Mouse (Mus musculus) R1 (cell line): ENCODE data around the gene Emg1.
"Not testable (repeated sequence)": the region's sequence is repeated elsewhere in the genome, so short reads cannot be mapped to it uniquely, and the experiment has no call there.

Experiments
- DNase-seq: peaks from one replicate; pipeline ENCODE4 v3.0.0-alpha.2; 2018; ENCODE audit warnings: low read depth, low spot score

Emg1 gene

DNA sequence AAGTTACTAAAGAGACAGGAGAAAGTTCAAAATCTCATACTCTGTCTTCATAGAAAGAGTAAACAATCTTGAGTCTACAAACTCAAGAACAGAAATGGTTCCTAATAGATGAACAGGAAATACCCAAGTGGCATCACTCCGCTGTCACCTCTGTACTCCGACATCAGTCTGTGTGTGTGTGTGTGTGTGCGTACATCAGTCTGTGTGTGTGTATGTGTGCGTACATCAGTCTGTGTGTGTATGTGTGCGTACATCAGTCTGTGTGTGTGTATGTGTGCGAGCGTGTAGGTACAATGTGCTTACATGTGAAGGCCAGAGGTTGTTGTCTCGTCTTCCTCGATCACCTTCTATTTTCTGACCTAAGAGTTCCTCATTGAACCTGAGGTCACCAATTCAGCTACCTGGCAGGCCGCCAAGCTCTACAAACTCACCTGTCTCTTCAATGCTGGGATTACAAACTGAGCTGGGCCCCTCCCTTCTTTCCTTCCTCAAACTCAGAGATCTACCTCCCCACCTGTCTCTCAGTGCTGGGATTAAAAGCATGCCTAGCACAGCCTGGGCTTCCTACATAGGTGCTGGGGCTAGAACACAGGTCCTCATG lies 3.6 kb downstream of the Emg1 start:
- DNase-seq: no peak

GRCm38 (mm10) chr6:124706061-124706627 lies 5.8 kb downstream of the Emg1 start:
- DNase-seq: no peak

- no peak for DNase-seq
Measured at GRCm38 (mm10) chr6:124704417-124704816, 7.6 kb downstream of the Emg1 start.

- no peak for DNase-seq
Measured at GRCm38 (mm10) chr6:124703789-124704188, 8.2 kb downstream of the Emg1 start.

GRCm38 (mm10) chr6:124702784-124703103 lies 9.2 kb downstream of the Emg1 start:
- peak; percentile 91 for DNase-seq

GRCm38 (mm10) chr6:124702102-124702783 lies 9.7 kb downstream of the Emg1 start:
- DNase-seq: peak; percentile 48

GRCm38 (mm10) chr6:124701338-124701737 lies 10.6 kb downstream of the Emg1 start:
- no peak for DNase-seq

DNA sequence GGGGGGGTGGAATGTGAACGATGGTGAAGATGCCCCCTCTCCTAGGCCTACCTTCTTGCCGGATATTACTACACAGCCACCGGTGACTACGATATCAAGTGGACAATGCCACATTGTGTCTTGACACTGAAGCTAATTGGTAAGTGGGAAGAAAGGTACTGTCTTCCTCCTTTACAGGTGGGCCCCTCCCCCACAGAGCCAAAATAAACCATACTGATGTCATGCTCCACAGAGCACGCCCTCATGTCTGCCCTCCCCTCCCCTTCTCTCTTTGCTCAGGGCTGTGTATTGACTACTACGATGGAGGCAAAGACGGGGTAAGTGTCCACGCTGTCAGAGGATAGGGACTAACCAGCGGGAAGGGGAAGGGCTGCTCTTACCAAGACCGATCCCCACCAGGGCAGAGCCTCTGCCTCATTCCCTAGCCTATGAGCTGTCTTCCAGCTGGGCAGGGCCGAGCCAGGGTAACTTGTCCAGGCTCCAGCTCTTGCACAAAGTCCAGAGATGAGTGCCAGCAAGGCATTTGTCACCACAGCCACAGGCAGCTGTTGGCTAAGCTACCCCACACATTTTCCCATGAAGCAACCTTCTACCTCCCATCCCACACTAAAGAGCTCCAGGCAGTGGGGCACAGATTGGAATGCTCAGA lies 11.9 kb downstream of the Emg1 start:
- DNase-seq: no peak

- no peak for DNase-seq
Measured at GRCm38 (mm10) chr6:124699366-124699765, 12.6 kb downstream of the Emg1 start.

GRCm38 (mm10) chr6:124698751-124699150 lies 13.2 kb downstream of the Emg1 start:
- DNase-seq: no peak

DNA sequence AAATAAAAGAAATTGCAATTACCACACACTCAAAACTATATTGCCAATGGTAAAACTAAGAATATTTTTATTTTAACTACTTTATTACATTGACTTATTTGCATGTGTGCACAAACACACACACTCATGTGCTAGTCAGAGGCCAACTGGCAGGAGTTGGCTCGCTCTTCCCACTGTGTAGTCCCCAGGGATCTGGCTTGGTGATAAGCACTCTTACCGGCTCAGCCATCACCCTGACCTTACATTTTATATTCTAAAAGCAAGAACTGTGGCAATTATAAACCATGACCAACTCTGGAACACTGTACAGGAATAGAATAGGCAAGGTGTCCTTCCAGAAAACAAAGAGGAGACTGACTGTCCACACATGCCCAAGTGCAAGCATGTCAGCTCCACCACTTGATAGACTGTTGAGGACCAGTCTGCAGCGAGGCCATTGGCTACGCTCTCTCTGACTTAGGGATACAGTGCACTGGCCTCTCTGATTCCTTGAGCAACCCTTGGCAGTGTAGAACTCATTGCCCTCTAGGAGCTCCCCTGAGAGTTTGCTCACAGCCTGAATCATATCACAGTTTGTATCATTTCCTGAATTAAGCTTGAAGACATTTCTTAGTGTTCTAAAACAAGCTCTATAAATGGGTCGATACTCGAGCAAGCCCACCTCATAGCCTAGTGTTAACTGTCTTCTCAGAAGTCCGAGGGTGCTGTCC lies 15.4 kb downstream of the Emg1 start:
- DNase-seq: no peak

DNA sequence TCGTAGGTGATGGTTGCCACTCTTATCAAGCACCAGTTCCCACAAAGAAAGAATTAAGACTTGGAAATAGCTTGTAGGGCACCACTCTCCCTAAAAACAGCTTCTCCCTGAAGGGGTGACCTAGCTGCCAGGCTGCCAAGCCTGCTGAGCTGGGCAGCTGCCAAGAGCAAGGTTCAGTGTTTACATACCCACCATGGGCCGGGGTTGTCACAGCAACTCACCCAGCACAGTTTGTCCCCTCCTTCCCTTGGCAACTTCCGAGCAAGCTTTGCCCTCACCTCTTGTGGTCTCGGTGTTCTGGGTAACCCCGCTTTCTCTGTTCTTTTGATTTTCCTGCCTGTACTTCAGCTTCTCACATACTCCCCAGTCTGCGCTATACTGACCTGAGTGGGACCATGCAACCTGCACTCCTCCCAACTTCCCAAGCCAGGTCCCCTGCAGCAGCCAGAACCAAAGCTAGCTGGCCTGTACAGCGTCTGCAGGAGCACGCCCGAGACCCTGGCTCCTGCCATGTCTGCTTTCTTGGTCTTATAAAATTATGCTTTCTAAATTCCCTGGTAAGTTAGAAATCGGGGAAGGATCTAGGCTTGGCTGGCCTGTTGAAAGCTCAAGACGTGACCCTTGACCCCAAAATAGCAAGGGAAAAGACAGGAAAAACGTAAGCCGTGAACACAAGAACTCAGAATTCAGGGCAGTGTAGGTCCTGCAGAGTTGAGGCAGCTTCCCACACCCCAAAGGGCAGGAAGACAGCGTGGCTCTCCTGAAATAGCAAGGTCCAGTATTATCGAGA lies 17.6 kb downstream of the Emg1 start:
- DNase-seq: no peak

GRCm38 (mm10) chr6:124693243-124693981 lies 18.6 kb downstream of the Emg1 start:
- DNase-seq: no peak

DNA sequence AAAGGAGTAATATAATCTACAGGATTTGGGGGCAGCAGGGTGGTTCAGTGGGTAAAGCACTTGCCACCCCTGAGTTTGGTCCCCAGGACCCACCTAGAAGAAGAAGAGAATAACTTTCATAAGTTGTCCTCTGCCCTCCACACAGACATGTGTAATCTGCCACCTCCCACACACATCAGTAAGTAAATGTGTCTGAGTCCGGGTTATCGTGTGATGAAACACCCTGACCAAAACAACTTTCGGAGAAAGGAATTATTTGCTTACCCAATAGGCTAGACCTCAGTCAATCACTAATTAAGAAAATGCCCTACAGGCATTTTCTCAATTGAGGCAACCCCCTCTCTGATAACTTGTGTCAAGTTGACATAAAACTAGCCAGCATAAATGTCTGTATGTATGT lies 21.5 kb downstream of the Emg1 start:
- DNase-seq: no peak

- DNase-seq: no peak
Measured at GRCm38 (mm10) chr6:124689011-124689410, 23.0 kb downstream of the Emg1 start.

DNA sequence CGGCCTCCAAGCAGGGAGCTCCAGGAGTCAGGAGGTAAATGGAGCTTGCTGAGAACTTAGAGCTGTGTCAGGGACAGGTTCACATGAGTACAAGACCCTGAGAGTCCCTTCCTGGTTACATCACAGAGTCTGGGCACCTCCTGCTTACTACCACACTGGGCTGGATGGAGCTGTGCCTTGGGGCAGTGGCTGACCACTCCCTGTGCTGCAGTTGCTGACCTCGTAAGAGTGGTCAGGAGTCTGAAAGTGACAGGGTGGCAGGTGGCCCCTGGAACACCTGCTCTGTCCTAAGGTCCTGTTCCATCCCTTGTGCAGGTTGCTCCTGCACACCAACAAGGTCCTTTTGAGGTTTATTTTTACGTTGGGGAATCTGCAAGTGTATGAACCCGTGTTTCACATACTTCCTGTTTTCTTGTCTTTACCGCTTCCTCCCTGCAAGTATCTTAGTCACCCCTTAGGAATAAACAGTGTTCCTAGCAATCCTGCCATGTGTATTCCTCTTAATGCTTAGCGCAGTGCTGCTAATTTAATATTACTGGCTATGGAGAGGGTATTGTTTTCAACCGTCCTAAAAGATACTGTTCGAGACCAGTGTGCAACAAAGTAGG lies 23.7 kb downstream of the Emg1 start:
- no peak for DNase-seq

DNA sequence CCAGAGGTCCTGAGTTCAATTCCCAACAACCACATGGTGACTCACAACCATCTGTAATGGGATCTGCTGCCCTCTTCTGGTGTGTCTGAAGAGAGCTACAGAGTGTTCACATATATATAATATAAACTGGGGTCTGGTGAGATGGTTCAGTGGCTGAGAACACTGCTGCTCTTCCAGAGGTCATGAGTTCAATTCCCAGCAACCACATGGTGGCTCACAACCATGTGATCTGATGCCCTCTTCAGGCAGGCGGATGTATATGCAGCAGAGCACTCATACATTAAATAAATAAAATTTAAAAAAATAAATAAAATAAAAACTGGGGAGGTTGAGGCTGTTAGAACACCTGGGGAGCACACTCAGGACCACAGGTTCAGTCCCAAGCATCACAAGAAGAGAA lies 25.3 kb downstream of the Emg1 start:
- not testable (repeated sequence) for DNase-seq

DNA sequence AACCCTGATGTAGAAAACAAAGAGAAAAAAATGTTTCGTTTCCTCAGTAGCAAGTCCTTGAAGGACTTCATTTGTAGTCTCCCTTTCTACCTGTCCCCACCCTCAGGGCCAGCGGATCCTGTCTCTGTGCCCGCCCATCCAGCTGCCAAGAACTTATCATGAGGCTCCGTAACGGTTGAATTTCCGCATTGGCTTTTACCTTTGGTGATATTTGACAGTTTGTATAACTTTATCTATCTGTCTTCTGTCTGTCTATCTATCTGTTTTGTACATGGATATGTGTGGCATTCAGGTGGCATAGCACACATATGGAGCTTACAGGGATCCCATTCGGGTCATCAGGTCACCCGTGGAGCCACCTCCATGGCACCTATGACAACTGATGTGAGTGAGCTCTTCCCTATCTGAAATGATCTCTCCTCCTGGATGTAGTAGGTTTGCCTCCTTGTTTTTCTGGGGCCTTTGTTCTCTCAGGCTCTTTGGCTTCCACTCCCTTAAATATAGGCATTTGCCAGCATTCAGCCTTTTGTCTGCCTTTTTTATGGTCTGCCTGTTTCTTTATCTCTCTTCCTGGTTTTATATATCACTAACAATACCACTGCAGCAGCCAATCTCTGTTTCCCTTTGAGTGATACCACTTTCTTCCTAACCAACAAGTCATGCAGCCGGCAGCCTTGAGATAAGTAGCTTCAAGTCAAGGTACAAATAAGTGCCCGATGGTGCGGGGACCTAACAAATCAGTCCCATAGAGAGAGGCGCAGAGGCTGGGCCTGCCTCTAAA lies 26.2 kb downstream of the Emg1 start:
- DNase-seq: no peak

DNA sequence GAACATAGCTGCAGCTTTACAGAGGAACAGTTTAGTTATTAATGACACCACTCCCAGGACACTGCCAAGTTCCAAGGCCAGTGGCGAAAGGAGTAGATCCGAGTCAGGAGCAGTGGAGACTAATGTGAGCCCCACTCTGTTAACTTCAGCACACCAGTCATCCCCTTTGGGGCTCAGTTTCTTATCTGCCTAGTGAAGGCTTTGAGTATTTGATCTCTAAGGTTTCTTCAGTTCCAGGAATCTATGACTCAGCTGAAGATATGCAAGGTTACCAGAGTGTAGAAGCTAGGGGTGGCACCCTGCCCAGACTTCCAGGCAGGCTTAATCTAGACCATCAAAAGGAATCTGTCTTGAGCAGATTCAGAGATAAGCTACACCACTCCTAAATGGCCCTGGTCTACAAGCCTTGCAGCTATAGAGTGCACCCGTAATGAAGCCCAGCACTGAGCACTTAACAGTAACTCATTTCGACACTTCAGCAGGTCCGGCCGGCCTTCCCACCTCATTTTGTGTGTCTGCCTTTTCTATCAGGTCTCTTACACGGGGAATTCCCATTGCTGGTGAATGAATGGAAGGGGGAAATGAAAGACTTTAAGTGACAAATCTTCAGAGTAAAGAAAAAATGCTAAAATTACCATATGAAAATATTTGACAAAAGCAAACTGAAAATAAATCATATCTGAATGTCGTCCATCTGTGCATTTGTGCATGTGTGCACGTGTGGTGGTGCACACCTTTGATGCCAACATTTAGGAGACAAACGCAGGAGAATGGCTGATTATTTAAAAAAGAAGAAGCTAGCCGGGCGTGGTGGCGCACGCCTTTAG lies 28.2 kb downstream of the Emg1 start:
- DNase-seq: no peak
